Mouse (Mus musculus) gastrocnemius, adult 2 months (tissue): Measurements from ENCODE around the gene Ikbkg. TPM values are rescaled to one million over a fixed set of nuclear protein-coding genes. Genes with fewer than 3 reads are reported as not detected.
"Not testable (repeated sequence)": the region's sequence is repeated elsewhere in the genome, so short reads cannot be mapped to it uniquely, and the experiment has no call there.

Experiments used
- DNase-seq: peaks from one replicate; pipeline ENCODE4 v3.0.0; 2022
- H3K27ac ChIP-seq: fragments of 200-600 bp; 2 replicates; pipeline ENCODE4 v1.8.1; 2022; ENCODE audit warnings: mild to moderate bottlenecking
- H3K4me3 ChIP-seq: fragments of 200-600 bp; 2 replicates; pipeline ENCODE4 v1.8.1; 2022; ENCODE audit warnings: mild to moderate bottlenecking, moderate library complexity
- CTCF ChIP-seq: fragments of 200-600 bp; IDR thresholded peaks from 2 replicates; pipeline ENCODE4 v1.8.1; 2022; ENCODE audit warnings: antibody characterized with exemption, mild to moderate bottlenecking, moderate library complexity
- intact Hi-C: fragments of 180-260 bp; cut with DNase I; formaldehyde crosslinking; loops from one replicate; pipeline ENCODE4 v1.15.1; 2025
- long read RNA-seq, 2 experiments: library from polyadenylated mRNA; stranded (forward); transcript quantifications; one replicate each; pipeline ENCODE4 v2.0.0; 2021
- total RNA-seq, 2 experiments: library from RNA; stranded (reverse); gene quantifications; 2 replicates each; pipeline ENCODE4 v1.2.3; 2021

The Ikbkg gene
- 10 to 100 TPM; 21.2 to 26.8 TPM for total RNA-seq
- long read RNA-seq, experiment 1, full-length matches to known transcripts, result 10 of 14 reads
- long read RNA-seq, experiment 1, partial matches to known transcripts, result 1 of 14 reads
- long read RNA-seq, experiment 1, other reads (novel, unspliced or antisense), result 3 of 14 reads
- long read RNA-seq, experiment 2, full-length matches to known transcripts, result 25 of 28 reads
- long read RNA-seq, experiment 2, partial matches to known transcripts, result 0 of 28 reads
- long read RNA-seq, experiment 2, other reads (novel, unspliced or antisense), result 3 of 28 reads

- TF ChIP-seq CTCF, result peak; percentile 59
Observed at GRCm38 (mm10) chrX:74392535-74393443, at the start of gene Ikbkg, which contains the start of gene Fam3a. TSS of gene Ikbkg (plus strand) at chrX:74393290. TSS of gene Fam3a (minus strand) at chrX:74393272.

GRCm38 (mm10) chrX:74352645-74353466, 40.2 kb upstream of the Ikbkg start:
- Histone ChIP-seq H3K27ac (peak overlapping the region; percentile 83), H3K4me3 (peak overlapping the region; percentile 79)
- no peak for TF ChIP-seq CTCF
- intact Hi-C loops, result no loop called here
- DNase-seq, result no peak

More at GRCm38 (mm10) chrX:74392535-74393443, at the start of gene Ikbkg, which contains the start of gene Fam3a:
- intact Hi-C loops, result loop anchor here (5.0 kb wide), 1 partner anchor 145 kb away; the partner anchor contains the start of gene Flna
- DNase-seq, result peak; percentile 89
- peak within 1 kb of the TSS; percentile 92 for H3K27ac ChIP-seq
- peak within 1 kb of the TSS; percentile 79 for H3K4me3 ChIP-seq

GRCm38 (mm10) chrX:74353467-74353770, 39.7 kb upstream of the Ikbkg start, which contains the start of gene Lage3:
TSS of gene Lage3 (minus strand) at chrX:74353618.
- peak within 1 kb of the TSS; percentile 83 for H3K27ac ChIP-seq
- TF ChIP-seq CTCF, result no peak
- peak within 1 kb of the TSS; percentile 79 for H3K4me3 ChIP-seq
- intact Hi-C loops, result no loop called here
- peak; percentile 88 for DNase-seq

GRCm38 (mm10) chrX:74357069-74357468, 36.0 kb upstream of the Ikbkg start:
- intact Hi-C loops, H3K4me3 ChIP-seq, H3K27ac ChIP-seq, DNase-seq: not testable (repeated sequence)

- no peak for TF ChIP-seq CTCF
- Histone ChIP-seq H3K4me3 (no peak overlapping the region), H3K27ac (no peak overlapping the region)
- intact Hi-C loops, result no loop called here
- no peak for DNase-seq
Observed at GRCm38 (mm10) chrX:74359171-74359570, 33.9 kb upstream of the Ikbkg start.

- Histone ChIP-seq H3K4me3 (peak overlapping the region; percentile 71), H3K27ac (peak overlapping the region; percentile 93)
- intact Hi-C loops, result loop anchor here (5.0 kb wide), 1 partner anchor 60 kb away; no protein-coding TSS in a partner anchor
- no peak for DNase-seq
- no peak for TF ChIP-seq CTCF
Observed at GRCm38 (mm10) chrX:74367512-74367911, 25.6 kb upstream of the Ikbkg start.

- Histone ChIP-seq H3K27ac (peak overlapping the region; percentile 93), H3K4me3 (peak overlapping the region; percentile 71)
- TF ChIP-seq CTCF, result peak; percentile 20; the same call in 1 of the 2 replicates
- peak; percentile 86 for DNase-seq
- intact Hi-C loops, result loop anchor here (5.0 kb wide), 1 partner anchor 61 kb away; no protein-coding TSS in a partner anchor
Observed at GRCm38 (mm10) chrX:74368209-74368909, 24.7 kb upstream of the Ikbkg start.

GRCm38 (mm10) chrX:74372888-74373549, 20.1 kb upstream of the Ikbkg start, which contains the start of the genes Ubl4a and Slc10a3:
TSS of gene Ubl4a (minus strand) at chrX:74373218.
TSS of gene Slc10a3 (minus strand) at chrX:74373349.
- intact Hi-C loops, result no loop called here
- peak within 1 kb of the TSS; percentile 77 for H3K4me3 ChIP-seq
- peak; percentile 93 for DNase-seq
- no peak for TF ChIP-seq CTCF
- peak within 1 kb of the TSS; percentile 82 for H3K27ac ChIP-seq

- Histone ChIP-seq H3K4me3 (no peak overlapping the region), H3K27ac (no peak overlapping the region)
- no peak for TF ChIP-seq CTCF
- intact Hi-C loops, result no loop called here
- no peak for DNase-seq
Observed at GRCm38 (mm10) chrX:74384451-74384850, 8.6 kb upstream of the Ikbkg start.

- intact Hi-C loops, result no loop called here
- no peak overlapping the region for H3K27ac ChIP-seq
- no peak for TF ChIP-seq CTCF
- DNase-seq, result no peak
- H3K4me3 ChIP-seq, result no peak overlapping the region
Observed at GRCm38 (mm10) chrX:74388153-74388552, 4.9 kb upstream of the Ikbkg start.

GRCm38 (mm10) chrX:74400136-74400535, 7.0 kb downstream of the Ikbkg start:
- TF ChIP-seq CTCF, result no peak
- DNase-seq, result no peak
- H3K27ac ChIP-seq, result no peak overlapping the region
- intact Hi-C loops, result no loop called here
- no peak overlapping the region for H3K4me3 ChIP-seq
